Mouse (Mus musculus): Measurements from ENCODE around the gene Dnmt1. TPM values are rescaled to one million over a fixed set of nuclear protein-coding genes. Genes with fewer than 3 reads are reported as not detected.
A peak's percentile ranks its signal among the peaks of the same experiment; 100 is the strongest.

Gene Dnmt1
- total RNA-seq, 1 experiment from 2014 or later: 61.3 TPM

DNA sequence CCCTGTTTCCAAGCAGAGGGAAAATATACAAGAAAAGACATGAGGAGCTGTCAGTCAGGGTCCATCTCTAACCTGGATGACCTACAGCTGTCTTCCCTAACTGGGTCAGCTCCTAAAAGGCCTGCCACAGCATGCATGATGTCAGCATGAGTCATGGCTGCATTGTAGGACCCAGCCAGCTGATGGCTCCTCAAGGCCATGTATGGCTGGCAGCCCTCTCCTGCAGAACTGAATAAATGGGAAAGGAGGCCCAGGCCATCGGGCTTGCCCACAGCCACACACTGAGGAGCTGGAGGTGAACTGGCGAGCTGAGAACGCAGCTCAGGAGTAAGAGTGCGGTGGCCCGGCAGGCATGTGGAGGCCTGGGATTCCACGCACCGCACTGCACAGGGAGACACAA is 16.3 kb downstream of the Dnmt1 start:
- peak; percentile 74 for DNase-seq

- DNase-seq: no peak
These were observed 36.4 kb downstream of the Dnmt1 start for GRCm38 (mm10) chr9:20923258-20923657.

DNA sequence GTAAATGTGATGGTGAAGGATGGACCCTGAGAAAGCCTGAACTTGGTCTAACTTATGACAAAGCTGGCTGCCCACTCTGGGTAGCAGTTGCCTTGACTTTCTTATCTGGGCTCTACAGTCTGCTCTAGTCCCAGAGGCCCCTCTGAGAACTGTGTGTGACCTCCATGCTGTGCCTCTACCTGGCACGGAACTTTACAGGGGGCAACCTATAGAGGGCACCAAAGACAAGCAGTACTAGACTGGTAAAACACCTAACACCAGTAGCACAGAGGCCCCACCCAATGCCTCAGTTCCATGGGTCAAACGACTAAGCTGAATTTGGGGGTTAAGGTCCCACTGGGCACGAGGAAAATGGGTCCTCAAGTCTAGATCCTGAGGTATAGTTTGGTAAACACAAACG is 43.5 kb downstream of the Dnmt1 start:
- no peak for DNase-seq

GRCm38 (mm10) chr9:20909948-20910347 is 49.7 kb downstream of the Dnmt1 start:
- DNase-seq: no peak

DNA sequence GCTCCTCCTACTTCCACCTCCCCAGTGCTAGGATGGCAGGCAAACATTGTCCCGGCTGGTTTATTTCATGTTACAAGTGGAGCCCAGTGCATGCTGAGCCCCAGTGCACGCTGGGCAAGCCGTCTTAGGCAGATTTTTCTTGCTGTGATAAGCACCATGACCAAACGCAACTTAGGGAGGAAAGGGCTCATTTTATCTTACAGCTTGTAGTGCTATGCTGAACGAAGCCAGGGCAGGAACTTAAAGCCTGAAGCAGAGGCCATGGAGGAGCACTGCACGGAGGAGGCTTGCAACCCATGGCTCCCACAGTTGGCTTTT is 57.6 kb downstream of the Dnmt1 start:
- no peak for DNase-seq

DNA sequence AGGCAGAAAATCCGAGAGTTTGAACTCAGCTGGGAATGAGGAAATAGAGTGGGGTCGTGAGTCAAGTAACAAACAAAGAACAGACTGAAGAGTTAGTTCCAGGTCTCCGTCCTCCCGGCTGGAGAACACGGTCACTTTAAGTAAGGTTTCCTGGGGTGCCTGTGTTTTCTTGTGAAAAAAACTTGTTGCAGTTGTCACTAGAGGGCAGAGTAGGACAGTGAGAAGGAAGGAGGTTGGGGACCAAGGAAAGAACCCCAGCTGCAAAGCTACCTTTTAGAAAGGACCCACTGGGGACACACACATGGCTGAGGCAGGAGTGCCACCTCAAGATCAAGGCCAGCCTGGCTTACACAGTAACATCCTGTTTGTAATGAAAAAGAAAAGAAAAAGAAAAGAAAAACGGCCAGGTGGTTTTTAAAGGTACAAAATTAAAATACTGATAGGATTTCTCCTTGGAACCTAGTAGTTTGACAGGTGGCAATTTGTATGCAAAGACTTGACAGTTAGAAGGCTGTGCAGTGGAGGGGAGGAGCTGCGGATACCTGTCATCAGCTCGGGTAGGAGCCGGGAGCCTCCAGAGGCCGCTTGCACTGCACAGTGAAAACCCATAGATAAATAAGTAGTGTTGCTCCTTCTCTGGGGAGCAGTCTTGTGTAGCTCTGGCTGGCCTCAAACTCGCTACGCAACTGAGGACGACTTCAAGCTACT is 58.1 kb downstream of the Dnmt1 start:
- DNase-seq: no peak

GRCm38 (mm10) chr9:20898511-20899073 is 61.1 kb downstream of the Dnmt1 start, which contains the start of gene Eif3g:
Gene Eif3g, minus strand, starts transcription at chr9:20898623.
- DNase-seq: peak; percentile 88

- DNase-seq: no peak
These were observed 61.8 kb downstream of the Dnmt1 start for GRCm38 (mm10) chr9:20897736-20898510.

GRCm38 (mm10) chr9:20895382-20895781 is 64.3 kb downstream of the Dnmt1 start:
- DNase-seq: no peak

GRCm38 (mm10) chr9:20894629-20895028 is 65.1 kb downstream of the Dnmt1 start:
- DNase-seq: no peak

DNA sequence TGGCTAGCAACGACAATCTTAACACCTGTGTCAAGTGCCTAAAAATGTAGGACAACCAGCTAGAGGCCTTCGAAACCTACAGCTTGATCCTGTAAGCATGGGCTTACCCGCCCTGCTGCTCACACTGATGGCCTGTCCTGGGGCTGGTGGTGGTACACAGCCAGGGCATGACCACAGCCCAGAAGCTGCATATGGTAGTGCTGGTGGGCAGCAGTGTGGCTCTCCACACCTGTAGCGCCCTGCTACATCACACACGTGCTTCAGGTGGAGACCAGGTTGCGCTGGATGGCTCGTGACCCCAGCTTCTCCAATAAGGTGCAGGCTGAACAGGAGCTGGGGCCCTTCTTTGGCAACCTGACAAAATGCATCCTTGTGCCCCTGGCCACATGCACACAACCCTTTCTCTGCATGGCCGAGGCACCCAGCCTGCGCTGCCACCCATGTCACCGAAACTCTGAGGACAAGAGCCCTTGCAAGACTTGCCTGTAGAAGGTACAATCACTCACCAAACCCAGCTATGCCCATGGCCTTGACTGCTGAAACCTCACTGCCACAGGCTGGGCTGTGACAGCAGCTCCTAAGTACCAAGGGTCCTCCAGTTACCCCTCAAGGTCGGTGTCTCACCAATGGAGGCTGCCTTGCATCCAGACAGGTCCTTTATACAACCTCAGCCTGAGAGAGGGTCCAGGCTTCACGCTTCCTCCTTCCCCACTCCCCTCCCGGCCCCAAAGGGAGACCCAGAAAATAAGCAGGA is 65.9 kb downstream of the Dnmt1 start:
- DNase-seq: no peak

- DNase-seq: no peak
These were observed 66.6 kb downstream of the Dnmt1 start for GRCm38 (mm10) chr9:20893069-20893468.

DNA sequence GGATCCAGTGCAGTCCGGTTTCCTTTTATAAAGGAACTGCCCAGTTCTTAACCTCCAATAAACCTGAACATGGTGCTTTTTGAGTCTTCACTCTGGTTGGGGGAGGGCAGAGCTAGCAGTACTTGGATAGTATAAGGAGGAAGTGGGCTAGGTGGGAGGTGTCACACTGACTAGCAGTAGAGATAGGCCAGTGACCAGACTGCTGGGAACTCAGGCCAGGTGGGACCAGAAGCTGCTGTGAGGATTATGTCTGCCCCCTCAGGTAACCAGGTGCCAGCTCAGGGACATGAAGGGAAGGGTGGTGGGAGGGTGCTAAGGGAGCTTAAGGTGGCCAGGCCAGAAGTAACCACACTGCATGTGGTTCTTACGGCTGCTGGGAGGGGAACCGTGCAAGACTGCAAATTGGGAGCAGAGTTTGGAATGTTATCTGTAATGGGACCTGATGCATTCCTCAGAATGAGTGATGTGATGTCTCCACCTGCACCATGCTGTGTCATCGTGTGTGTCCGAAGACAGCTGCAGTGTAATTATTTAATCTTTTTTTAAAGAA is 67.5 kb downstream of the Dnmt1 start:
- no peak for DNase-seq

GRCm38 (mm10) chr9:20891339-20892103 is 68.2 kb downstream of the Dnmt1 start:
- no peak for DNase-seq

- DNase-seq: no peak
These were observed 69.3 kb downstream of the Dnmt1 start for GRCm38 (mm10) chr9:20890411-20890810.

DNA sequence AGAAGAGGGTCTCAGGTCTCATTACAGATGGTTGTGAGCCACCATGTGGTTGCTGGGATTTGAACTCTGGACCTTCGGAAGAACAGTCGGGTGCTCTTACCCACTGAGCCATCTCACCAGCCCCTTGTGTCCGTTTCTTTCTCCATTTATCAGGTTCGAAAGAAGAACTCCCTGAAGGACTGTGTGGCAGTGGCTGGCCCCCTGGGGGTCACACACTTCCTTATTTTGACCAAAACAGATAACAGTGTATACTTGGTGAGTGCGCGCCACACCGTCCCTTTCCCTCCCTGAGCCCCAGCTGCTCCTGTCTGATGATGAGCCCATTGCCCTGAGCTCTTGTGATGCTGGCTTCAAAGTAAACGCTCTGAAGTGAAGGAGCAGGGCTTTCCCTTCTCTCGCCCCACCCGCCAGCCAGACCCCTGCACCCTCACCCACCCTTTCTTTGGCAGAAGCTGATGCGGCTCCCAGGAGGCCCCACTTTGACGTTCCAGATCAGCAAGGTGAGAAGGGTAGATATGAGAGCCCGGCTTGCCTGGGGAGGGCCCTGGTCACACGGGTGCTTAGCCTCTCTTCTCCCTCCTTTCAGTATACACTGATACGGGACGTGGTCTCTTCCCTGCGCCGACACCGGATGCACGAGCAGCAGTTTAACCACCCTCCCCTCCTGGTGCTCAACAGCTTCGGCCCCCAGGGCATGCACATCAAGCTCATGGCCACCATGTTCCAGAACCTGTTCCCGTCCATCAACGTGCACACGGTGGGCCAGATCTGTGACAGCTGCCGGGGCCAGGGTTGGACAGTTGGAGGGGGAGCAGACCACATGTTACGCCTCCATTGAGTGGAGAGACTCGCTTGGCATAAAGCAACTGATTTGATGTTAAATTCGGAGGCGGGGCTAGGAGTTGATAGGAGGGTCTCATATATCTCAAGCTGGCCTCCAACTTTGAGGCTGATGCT is 70.2 kb downstream of the Dnmt1 start:
- no peak for DNase-seq

DNA sequence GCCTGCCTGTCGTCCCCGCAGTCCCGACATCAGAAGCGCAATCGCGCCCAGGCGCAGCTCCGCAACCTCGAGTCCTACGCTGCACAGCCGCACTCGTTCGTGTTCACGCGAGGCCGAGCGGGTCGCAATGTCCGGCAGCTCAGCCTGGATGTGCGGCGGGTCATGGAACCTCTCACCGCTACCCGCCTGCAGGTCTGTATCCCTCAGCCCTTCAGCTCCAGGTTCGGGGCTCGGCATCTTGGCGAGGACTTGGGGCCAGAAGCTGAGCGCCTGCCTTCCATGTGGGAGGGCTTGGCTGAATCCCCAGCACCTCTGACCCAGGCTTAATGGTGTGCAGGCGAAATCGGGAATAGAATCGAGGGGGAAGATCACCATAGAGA is 71.3 kb downstream of the Dnmt1 start:
- no peak for DNase-seq

- peak; percentile 93 for DNase-seq
These were observed 71.8 kb downstream of the Dnmt1 start, which contains the start of gene Ppan for GRCm38 (mm10) chr9:20887704-20888385. Gene Ppan, plus strand, starts transcription at chr9:20888175.

DNA sequence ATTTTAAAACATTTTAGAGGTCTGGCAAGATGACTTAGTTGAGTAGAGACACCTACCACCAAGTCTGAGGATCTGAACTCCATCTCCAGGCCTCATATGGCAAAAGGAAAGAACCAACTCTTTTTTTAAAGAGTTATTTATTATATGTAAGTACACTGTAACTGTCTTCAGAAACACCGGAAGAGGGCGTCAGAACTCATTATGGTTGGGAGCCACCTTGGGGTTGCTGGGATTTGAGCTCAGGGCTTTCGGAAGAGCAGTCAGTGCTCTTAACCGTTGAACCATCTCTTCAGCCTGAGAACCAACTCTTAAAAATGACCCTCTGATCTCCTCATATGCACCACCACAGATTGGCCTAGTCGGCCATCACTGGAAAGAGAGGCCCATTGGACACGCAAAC is 72.5 kb downstream of the Dnmt1 start:
- DNase-seq: no peak

- DNase-seq: no peak
These were observed 73.1 kb downstream of the Dnmt1 start for GRCm38 (mm10) chr9:20886563-20886962.

Measured in adrenal gland, postnatal 25 days (tissue).